Mouse (Mus musculus) c-Kit-positive CD71-negative TER-119-negative erythroid progenitor cells, embryonic 14.5 days (primary cell): ENCODE measurements around the gene Vmn2r13.
"Not testable (repeated sequence)": the region's sequence is repeated elsewhere in the genome, so short reads cannot be mapped to it uniquely, and the experiment has no call there.

ENCODE experiments used
- DNase-seq: peaks from one replicate; pipeline ENCODE4 v3.0.0-alpha.2; 2013; ENCODE audit warnings: low read depth

Gene Vmn2r13

DNA sequence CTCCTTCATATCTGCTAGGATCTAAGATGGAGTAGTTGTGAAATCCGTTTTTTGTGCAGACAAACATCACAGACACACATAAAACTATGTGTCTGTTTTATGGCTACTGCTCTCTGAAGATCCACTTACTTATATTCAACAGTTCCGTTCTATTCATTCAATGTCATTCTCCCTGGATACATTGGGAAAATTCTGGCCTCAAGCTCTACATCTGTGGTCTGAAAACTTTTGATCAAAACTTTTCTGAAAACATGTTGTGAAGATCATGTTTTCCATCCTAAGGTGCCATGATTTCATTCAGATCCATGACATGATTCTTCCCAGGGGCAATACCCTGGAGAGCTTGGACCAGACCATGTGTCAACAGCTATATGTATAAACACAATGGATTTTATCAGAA lies at the start of gene Vmn2r13:
TSS of gene Vmn2r13 (minus strand) at position 101 of the 400 bp plus-strand sequence.
- DNase-seq, result not testable (repeated sequence)

DNA sequence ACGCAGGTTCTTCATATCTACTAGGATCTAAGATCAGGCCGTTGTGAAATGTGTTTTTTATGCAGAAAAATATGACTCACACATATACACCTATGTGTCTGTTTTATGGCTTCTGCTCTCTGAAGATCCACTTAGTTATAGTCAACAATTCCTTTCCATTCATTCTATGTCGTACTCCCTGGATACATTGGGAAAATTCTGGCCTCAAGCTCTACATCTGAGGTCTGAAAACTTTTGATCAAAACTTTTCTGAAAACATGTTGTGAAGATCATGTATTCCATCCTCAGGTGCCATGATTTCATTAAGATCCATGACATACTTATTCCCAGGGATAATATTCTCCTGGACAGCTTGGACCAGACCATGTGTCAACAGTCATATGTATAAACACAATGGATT lies 32.6 kb upstream of the Vmn2r13 start, which contains the start of gene Vmn2r14:
TSS of gene Vmn2r14 (minus strand) at position 101 of the 400 bp plus-strand sequence.
- DNase-seq, result no peak

DNA sequence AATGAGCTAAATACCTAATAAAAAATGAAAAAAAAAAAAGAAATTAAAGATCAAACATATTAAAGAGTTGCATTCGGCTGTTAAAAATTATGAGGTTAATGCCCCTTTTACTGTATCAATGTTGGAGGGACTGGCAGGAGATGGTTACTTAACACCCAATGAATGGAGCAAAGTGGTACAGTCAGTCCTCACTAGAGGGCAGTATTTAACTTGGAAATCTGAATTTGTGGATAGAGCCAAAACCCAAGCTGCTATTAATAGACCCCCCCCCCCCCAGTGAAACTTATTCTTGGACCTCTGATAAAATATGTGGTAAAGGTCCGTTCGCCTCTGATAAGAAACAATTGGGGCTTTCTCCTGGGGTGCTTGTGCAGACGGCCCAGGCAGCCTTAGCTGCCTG lies 25.1 kb downstream of the Vmn2r13 start:
- not testable (repeated sequence) for DNase-seq

- no peak for DNase-seq
These were observed 31.9 kb downstream of the Vmn2r13 start for GRCm38 (mm10) chr5:109160121-109160520.

GRCm38 (mm10) chr5:109159576-109159975 lies 32.4 kb downstream of the Vmn2r13 start:
- DNase-seq, result not testable (repeated sequence)

DNA sequence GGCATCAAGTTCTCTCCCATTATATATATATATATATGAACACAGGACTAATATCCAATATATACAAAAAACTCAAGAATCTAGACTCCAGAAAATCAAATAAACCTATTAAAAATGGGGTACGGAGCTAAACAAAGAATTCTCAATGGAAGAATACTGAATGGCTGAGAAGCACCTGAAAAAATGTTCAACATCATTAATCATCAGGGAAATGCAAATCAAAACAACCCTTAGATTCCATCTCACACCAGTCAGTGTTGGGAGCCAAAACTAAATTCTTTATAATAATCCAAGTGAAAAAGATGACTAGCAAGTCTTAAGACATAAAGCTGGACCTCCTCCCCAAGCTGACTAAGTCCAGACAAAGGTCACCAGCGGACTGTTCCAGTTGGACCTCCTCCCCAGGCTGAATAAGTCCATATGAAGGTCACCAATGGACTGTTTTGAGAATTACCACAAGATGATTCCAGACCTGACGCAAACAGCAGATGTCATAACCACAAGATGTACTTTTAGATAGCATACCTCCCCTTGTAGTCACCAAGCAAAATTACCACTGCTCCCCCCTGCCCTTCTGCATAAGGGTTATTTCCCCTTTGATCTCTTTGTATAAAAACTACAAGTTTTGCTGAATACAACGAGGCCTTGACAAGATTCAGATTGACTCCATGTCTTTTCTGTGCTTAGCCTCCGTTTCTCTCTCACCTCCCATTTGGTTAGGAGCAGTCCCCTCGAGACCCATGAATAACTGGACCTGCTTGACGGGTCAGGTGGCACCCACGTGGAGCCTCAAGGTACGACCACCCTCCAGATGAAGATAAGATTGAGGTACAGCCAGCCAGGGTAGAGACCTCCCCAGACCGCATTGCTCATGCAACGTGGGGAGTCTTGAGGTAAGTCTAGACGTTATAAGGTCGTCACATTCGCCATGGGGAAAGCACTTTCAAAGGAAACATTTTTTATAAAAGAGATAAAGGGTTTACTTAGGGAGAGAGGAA lies 33.2 kb downstream of the Vmn2r13 start:
- DNase-seq, result not testable (repeated sequence)

DNA sequence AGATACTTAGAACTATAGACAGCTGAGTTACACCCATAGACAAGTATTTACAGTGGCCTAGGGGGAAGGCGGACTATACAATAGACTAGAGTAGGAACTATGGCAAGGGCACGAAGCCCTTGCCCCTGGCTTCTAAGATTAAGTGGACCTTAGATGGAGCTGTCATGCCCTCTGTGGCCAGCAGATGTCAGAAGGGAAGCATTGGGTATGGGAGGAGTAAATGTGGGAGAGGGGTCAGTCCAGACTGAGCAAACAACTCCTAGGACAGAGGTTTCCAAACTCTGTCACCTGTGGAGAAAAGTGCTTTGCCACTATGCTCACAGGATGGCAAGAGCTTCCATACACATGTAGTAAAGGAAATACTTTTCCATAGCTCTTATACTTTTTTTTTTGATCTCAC lies 52.5 kb downstream of the Vmn2r13 start:
- no peak for DNase-seq

DNA sequence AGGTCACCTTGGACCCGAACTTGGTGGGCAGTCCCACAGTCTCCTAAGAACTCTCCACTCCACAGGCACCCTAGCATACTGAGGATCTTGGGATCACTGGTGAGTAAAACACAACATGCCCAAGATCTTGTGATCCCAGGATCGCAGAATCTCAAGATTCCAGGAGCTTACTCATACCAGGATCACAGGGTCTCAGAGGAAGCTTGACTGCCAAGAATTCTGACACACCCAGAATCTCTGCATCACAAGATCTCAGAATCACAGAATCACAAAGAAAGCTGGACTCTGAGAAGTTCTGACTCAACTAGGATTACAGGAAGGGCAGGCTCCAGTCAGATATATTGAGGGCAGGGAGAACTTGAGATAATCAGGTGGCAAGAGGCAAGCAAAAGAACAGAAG lies 55.3 kb downstream of the Vmn2r13 start:
- DNase-seq, result no peak
